Mouse (Mus musculus): Measurements from ENCODE around the gene Abca14. TPM values are rescaled to one million over a fixed set of nuclear protein-coding genes. Genes with fewer than 3 reads are reported as not detected.
"Not testable (repeated sequence)": the region's sequence is repeated elsewhere in the genome, so short reads cannot be mapped to it uniquely, and the experiment has no call there.

Gene Abca14
- polyA plus RNA-seq, 1 experiment from 2014 or later: not detected

GRCm38 (mm10) chr7:120325911-120326310 is 122.2 kb downstream of the Abca14 start:
- not testable (repeated sequence) for ATAC-seq (ENCODE audit: insufficient number of reproducible peaks, insufficient read depth, low FRiP score, low read depth); H3K9me3 ChIP-seq (ENCODE audit: control insufficient read depth, low read length); H3K27ac ChIP-seq (replicated peaks in 1 of 2; ENCODE audit: control insufficient read depth in 1 of 2, insufficient read depth in 1 of 2, low read depth in 2 of 2, low read length in 2 of 2); H3K9ac ChIP-seq (ENCODE audit: low read length); H3K4me3 ChIP-seq (ENCODE audit: control insufficient read depth in 1 of 2, insufficient read depth in 1 of 2, low read depth in 1 of 2, low read length in 2 of 2); H3K27me3 ChIP-seq (ENCODE audit: control insufficient read depth, insufficient read depth, low read length); H3K4me1 ChIP-seq (ENCODE audit: control insufficient read depth in 2 of 2, insufficient read depth in 2 of 2, low read length in 2 of 2); H3K4me2 ChIP-seq (ENCODE audit: low read length); H3K36me3 ChIP-seq (ENCODE audit: control insufficient read depth, insufficient read depth, low read length)
- WGBS: 65% methylated on average over 2 of the region's 2 CpGs

- H3K4me2 ChIP-seq (ENCODE audit: low read length): peak overlapping the region; percentile 64
- peak overlapping the region; percentile 16 to 27 for H3K4me3 ChIP-seq (ENCODE audit: control insufficient read depth in 1 of 2, insufficient read depth in 1 of 2, low read depth in 1 of 2, low read length in 2 of 2)
- H3K9ac ChIP-seq (ENCODE audit: low read length): no peak overlapping the region; the same call in 1 of the 2 replicates
- no peaks in the 10 kb centered on the region for H3K9me3 ChIP-seq (ENCODE audit: control insufficient read depth, low read length)
- 22% methylated on average over 22 of the region's 22 CpGs for WGBS
- H3K36me3 ChIP-seq (ENCODE audit: control insufficient read depth, insufficient read depth, low read length): no peaks in the 10 kb centered on the region
- no peaks in the 10 kb centered on the region for H3K27me3 ChIP-seq (ENCODE audit: control insufficient read depth, insufficient read depth, low read length)
- ATAC-seq (ENCODE audit: insufficient number of reproducible peaks, insufficient read depth, low FRiP score, low read depth): no peak; the same call in none of the 2 replicates
- H3K27ac ChIP-seq (replicated peaks in 1 of 2; ENCODE audit: control insufficient read depth in 1 of 2, insufficient read depth in 1 of 2, low read depth in 2 of 2, low read length in 2 of 2): no peak overlapping the region
- no peaks in the 10 kb centered on the region for H3K4me1 ChIP-seq (ENCODE audit: control insufficient read depth in 2 of 2, insufficient read depth in 2 of 2, low read length in 2 of 2)
Measured at GRCm38 (mm10) chr7:120327220-120328073, 123.7 kb downstream of the Abca14 start.

GRCm38 (mm10) chr7:120328087-120328793 is 124.5 kb downstream of the Abca14 start, which contains the start of gene Abca15:
Abca15 (plus strand) TSS chr7:120328670.
- no peak within 1 kb of the TSS for H3K27ac ChIP-seq (replicated peaks in 1 of 2; ENCODE audit: control insufficient read depth in 1 of 2, insufficient read depth in 1 of 2, low read depth in 2 of 2, low read length in 2 of 2)
- H3K9me3 ChIP-seq (ENCODE audit: control insufficient read depth, low read length): no peaks in the 10 kb centered on the region
- no peak within 1 kb of the TSS for H3K9ac ChIP-seq (ENCODE audit: low read length)
- H3K27me3 ChIP-seq (ENCODE audit: control insufficient read depth, insufficient read depth, low read length): no peaks in the 10 kb centered on the region
- peak within 1 kb of the TSS in 1 of 2 experiments; percentile 27; a peak in 2 of 4 replicates for H3K4me3 ChIP-seq (ENCODE audit: control insufficient read depth in 1 of 2, insufficient read depth in 1 of 2, low read depth in 1 of 2, low read length in 2 of 2)
- H3K4me2 ChIP-seq (ENCODE audit: low read length): peak within 1 kb of the TSS; percentile 64
- no peaks in the 10 kb centered on the region for H3K36me3 ChIP-seq (ENCODE audit: control insufficient read depth, insufficient read depth, low read length)
- WGBS: 78% methylated on average over 22 of the region's 22 CpGs
- no peaks in the 10 kb centered on the region for H3K4me1 ChIP-seq (ENCODE audit: control insufficient read depth in 2 of 2, insufficient read depth in 2 of 2, low read length in 2 of 2)
- no peak for ATAC-seq (ENCODE audit: insufficient number of reproducible peaks, insufficient read depth, low FRiP score, low read depth)

GRCm38 (mm10) chr7:120361159-120361558 is 157.4 kb downstream of the Abca14 start:
- ATAC-seq (ENCODE audit: insufficient number of reproducible peaks, insufficient read depth, low FRiP score, low read depth): no peak
- Histone ChIP-seq H3K27ac (replicated peaks in 1 of 2; ENCODE audit: control insufficient read depth in 1 of 2, insufficient read depth in 1 of 2, low read depth in 2 of 2, low read length in 2 of 2) (no peak overlapping the region), H3K27me3 (ENCODE audit: control insufficient read depth, insufficient read depth, low read length) (no peaks in the 10 kb centered on the region), H3K9me3 (ENCODE audit: control insufficient read depth, low read length) (no peaks in the 10 kb centered on the region), H3K4me1 (ENCODE audit: control insufficient read depth in 2 of 2, insufficient read depth in 2 of 2, low read length in 2 of 2) (no peaks in the 10 kb centered on the region), H3K4me3 (ENCODE audit: control insufficient read depth in 1 of 2, insufficient read depth in 1 of 2, low read depth in 1 of 2, low read length in 2 of 2) (no peak overlapping the region), H3K9ac (ENCODE audit: low read length) (no peak overlapping the region), H3K36me3 (ENCODE audit: control insufficient read depth, insufficient read depth, low read length) (no peaks in the 10 kb centered on the region), H3K4me2 (ENCODE audit: low read length) (no peak overlapping the region)
- 35% methylated on average over 13 of the region's 13 CpGs for WGBS

Other genes starting within 250 kb of the Abca14 start
- not detected in 2 replicates for gene Dnah3, start 108.7 kb upstream of the Abca14 start, polyA plus RNA-seq (2014; fragmentation: Nextera tagmentation; extraction: Ambion mirVana)
- 24.4 and 25.1 TPM in 2 replicates for gene Tmem159, start 101.6 kb upstream of the Abca14 start, polyA plus RNA-seq (2014; fragmentation: Nextera tagmentation; extraction: Ambion mirVana)
- not detected in 2 replicates for gene Zp2, start 58.7 kb upstream of the Abca14 start, polyA plus RNA-seq (2014; fragmentation: Nextera tagmentation; extraction: Ambion mirVana)
- not detected in 2 replicates for gene Anks4b, start 30.1 kb upstream of the Abca14 start, polyA plus RNA-seq (2014; fragmentation: Nextera tagmentation; extraction: Ambion mirVana)
- 1.2 and 2.3 TPM in 2 replicates for gene Crym, start 1.9 kb upstream of the Abca14 start, polyA plus RNA-seq (2014; fragmentation: Nextera tagmentation; extraction: Ambion mirVana)
- not detected in 2 replicates for gene Abca15, start 124.7 kb downstream of the Abca14 start, polyA plus RNA-seq (2014; fragmentation: Nextera tagmentation; extraction: Ambion mirVana)
- not detected in 2 replicates for gene Abca16, start 205.7 kb downstream of the Abca14 start, polyA plus RNA-seq (2014; fragmentation: Nextera tagmentation; extraction: Ambion mirVana)